Mouse (Mus musculus): ENCODE results near the gene Slc30a10.
A peak's percentile ranks its signal among the peaks of the same experiment; 100 is the strongest.

The Slc30a10 gene

DNA sequence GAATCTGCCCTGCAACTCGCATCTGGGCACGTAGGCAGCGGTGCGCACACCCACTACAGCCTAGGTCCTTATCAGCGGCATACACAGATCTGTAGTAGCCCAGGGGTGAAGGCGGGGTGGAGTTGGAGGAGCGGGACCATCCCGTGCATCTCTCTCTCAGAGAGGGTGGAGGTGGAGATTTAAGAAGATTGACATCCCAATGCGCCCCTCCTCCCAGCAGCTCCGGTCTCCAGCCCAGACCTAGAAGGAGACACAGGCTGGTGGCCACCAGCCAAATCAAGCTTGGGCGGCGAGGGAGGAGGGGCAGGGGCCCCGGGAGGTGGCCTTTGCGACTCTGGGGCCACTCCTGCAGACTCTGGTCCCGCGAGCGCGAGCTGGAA lies at the start of gene Slc30a10:
Gene Slc30a10, plus strand, starts transcription at position 274 of the 380 bp plus-strand sequence.
- peak; percentile 50 to 53 for DNase-seq

DNA sequence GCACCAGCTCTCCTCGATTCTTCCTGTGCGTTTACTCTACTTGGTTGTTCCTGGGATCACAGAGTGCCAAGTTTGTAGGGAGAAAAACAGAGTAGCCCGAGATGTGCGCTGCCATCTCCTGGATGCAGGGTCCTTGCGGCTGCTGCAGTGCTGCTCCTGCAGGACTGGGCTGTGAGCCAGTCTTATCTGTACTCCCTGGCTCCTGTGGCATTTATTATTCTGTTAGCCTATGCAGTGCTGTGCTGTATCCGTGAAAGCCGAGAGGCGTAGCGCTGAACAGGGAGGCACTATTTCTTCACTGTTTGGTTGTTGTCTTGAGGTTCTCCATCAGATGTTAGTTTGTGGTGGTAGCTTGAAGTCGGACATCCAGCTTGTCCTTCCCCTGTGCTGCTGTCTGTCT lies 48.7 kb upstream of the Slc30a10 start:
- no peak for DNase-seq

DNA sequence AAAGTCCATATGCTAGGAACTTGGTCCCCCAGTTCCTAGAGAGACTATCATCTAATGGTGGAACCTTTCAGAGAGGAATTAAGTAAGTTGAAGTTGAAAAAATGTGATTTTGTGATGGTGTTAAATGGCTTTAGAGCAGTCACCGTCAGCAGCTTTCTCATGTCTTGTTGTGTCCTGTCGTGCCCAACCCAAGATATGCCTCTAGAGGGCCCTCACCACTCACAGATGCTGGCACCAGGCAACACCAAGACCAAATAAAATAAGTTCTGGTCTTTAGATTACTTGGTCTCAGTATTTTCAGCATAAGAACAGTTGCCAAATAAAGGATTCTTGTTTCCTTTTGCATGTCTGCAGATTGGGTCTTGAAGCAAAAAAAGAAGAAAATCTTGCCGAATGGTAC lies 44.8 kb upstream of the Slc30a10 start:
- DNase-seq = no peak

DNA sequence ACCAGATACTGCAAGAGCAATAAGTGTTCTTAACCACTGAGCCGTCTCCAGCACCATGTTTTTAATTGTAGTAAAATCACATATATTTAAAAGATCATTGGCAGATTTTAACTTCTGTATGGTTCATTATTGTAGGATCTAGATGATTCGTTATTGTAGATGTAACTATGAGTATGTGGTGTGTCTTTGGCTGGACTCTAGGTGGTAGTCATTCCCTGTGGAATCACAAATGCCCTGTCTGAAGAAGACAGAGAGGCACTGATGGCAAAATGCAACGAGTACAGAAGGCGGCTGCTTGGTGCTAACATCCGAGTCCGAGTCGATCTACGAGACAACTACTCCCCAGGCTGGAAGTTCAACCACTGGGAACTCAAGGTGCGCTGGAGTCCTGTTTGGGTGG lies 36.6 kb upstream of the Slc30a10 start:
- no peak for DNase-seq

DNA sequence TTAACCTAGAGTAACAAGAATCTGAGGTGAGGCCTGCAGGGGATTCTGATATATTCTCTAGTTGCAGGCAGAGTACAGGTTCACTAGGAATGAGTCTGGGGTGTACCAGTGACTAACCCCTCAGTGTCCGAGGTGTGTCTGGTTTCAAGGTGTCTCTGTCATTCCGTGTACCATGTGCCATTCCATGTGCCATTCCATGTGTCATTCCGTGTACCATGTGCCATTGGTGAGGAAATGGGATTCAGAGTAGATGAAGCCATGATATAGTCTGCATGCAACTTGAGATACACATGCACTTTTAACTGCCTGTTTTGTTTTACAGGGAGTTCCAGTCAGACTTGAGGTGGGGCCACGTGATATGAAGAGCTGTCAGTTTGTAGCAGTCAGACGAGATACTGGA lies 34.8 kb upstream of the Slc30a10 start:
- no peak for DNase-seq

DNA sequence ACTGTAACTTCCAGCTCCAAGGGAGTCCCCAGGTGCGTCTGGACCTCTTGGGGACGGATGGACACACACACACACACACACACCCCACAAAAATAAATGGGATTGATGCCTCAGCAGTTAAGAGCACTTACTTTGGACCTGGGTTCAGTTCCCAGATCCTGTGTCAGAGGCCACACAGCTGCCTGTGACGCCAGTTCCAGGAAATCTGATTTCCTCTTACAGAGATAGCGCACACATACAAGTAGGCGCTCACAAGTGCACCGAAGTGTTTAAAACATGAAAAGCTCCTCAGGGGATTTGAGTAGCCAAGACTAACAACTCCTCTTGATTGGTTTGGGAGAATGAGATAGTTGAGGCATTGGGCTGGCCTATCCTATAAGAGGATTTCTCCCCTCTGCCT lies 33.9 kb upstream of the Slc30a10 start:
- no peak for DNase-seq

DNA sequence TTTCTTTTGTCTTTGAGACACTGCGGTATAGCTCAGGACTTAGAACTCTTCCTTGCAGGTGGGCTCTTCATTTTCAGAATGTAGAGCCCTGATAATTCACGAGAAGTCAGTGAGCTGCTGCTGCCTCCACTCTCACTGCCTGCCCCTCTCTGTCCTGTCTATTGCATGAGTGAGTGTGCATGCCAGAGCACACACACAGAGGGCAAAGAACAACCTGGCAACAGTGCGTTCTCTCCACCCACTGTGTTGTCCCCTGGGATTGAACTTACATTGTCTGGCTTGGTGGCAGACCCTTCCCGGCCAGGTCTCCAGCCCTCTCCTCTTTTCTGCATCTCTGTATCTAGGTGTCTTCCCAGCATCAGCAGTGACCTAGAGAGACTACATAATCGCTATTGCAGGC lies 28.1 kb upstream of the Slc30a10 start:
- no peak for DNase-seq

DNA sequence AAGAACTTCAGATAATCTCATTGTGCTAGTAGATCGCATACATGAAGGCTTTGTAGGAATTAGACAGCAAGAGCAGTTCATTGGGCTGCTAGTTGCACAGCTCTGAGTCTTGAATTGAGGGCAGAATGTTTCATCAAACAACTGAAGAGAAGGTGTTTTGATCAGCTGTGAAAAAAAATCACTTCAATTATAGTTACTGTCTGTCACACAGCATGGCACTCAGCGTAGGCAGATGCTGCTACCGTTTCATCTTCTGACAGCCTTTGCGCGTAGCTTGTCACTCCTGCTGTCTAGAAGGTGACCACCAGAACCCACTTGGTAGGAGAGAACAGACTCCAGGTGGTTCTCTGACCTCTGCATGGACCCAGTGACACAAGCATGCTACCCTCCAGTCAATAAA lies 24.2 kb upstream of the Slc30a10 start:
- DNase-seq = no peak

DNA sequence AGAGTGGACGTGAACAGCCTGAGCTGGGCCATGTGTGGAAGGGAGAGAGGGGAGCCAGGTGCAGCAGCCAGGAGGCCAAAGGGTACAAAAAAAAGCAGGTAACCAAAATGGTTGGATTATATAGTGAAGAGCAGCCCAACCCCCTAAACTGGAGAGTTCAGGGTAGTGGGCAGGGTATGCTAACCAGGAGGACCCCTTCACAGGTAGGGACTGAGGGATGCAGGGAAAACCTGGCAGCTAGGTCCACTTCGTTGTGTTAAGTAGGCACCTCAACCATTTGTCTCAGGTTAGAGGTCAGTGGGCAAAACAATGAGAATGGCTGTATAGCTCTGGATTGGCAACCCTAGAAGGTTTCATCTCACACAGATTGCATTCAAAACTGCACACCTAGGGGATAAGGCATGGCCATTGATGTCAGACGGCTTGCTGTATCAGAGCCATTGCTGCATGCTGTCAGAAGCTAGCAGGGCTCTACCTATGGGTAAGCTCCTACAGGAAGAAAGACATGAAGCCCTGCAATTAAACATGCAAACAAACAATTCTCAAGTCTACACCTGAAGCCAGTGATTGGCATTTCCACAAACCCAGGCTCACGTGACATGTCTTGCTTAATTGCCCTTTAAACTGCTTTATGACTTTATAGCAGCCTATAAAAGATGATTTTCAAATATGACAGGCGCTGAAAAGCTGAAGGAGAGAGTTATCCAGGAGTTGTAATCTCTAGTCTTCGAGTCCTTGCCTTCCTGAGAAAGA lies 23.2 kb upstream of the Slc30a10 start:
- no peak for DNase-seq

DNA sequence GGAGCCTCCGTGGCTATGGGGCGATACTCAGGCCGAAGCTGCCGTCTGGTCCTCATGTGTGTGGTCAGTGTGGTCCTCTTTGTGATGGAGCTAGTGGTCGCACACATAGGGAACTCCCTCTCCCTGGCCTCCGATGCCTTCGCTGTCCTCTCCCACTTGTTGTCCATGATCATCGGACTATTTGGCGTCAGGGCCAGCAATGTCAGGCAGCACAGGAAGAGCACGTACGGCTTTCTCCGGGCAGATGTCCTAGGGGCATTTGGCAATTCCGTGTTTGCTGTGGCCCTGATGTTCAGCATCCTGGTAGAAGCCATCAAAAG lies 22.7 kb upstream of the Slc30a10 start:
- DNase-seq = no peak

DNA sequence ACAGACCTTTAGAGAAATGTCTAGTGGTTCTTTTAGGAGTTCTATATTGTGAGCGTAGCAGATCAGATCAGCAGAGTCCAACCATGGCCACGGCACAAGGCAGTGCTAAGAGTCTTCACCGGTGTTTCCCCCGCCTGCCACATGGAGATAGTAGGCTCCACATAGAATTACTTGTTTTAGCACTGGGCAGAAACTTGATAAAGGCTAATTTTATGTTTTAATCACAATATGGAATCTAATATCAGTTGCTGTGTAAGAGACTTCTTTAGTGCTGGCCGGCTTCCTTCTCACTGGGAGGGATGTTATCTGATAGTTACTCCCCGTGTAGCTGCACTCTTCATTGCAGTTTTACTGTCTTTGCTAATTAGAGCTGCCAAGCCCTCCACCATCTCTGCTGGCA lies 21.5 kb upstream of the Slc30a10 start:
- no peak for DNase-seq

DNA sequence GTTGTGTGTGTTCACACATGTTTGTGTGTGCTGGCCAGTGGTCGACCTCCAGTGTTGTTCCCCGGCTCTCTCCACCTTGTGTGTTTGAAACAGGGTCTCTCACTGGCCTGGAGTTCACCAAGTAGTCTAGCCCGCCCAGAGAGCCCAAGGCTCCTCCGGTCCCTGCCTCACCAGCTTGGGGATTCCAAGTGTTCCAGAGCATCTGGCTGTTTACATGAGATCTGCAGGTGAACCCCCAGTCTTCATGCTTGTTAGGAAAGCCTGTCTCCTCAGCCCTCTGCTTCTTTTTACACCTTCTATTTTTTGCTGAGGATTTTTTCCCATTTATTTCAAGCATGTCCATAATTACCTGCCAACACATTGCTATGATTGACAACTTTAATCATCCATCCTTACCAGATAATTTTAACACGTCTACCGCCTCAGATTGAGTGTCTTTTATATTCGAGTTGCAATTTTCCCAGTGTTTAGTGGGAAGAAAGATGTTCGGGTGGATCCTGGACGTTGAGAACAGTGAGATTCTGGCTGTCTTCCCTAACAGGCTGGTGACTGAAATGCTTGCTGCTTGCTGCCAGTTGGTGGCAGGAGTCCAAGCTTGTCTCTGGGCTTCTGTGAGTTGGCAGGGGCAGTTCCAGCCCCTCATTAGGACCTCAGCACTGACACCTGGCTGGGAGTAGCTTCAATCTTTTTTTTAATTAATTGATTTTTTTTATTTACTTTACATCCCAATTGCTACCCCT lies 15.6 kb upstream of the Slc30a10 start:
- DNase-seq = peak; percentile 78 to 83

DNA sequence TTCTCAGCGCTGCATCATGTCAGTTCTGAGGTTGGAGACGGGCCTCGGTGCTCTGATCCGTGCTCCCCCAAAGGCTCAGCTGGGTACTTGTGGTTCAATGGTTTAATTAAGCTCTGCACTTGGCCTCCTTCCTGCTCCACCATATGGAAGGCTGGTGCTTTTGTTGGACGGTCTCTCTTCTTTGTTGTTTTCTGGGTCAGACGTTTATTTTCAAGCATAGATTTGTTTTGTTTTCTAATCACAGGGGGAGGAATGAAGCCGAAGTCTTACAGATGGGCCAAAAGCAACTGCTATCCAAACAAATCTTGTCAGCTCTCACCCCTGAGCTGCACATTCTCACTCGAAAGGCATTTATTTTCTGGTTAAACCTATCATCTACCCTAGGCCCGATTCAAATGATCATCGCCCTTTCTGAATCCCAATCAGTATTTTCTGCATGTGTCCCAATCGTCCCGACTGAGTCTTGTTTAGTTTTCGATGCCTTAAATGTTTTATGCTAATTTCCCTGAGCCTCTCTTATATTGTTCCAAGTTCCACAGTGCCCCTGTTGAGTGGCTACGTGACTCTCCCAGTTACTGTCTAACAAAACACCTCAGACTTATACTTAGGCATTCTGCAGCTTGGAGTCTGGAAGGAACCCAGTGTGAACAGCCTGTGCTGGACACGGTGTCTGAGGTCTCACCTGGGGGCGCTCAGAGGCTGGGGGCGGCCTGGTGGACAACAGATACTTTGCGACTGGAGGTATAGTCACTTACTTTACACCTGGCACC lies 12.8 kb upstream of the Slc30a10 start:
- DNase-seq = peak; percentile 70 to 72

DNA sequence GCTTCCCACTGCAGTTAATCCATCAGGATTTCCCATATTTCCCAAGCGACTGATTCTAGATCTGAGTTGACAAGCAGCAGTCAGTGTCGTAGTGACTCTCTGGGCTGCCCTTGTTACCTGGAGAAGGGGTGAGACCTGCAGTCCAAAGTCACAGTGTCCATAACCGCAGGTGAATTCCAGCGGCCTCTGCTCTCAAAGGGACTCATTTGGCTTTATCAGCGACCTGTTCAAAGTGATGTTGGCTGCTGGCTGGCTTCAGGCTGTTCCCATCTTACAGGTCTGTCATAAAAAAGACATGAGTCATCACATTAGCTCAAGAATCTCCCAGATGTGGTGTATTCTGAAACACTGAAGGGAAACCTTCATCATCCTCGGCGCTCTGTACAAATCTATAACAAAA lies 5.7 kb upstream of the Slc30a10 start:
- DNase-seq = no peak

DNA sequence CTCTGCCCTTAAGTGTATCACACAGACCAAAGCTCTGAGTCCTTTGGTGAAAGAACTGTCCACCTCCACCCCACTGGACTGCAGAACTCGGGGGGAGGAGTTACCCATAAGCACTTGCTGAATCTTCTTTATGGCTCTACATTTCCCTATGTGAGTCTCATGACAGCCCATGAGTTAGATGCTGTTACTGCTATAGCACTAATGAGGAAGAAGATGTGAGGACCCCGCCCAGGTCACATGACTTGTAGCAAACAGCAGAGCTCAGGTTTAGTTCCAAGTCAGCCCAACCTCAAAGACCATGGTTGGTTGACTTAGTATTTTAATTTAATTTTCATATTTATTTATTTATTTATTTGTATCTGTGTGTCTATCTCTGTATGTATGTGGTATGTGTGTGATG lies 4.9 kb upstream of the Slc30a10 start:
- DNase-seq = no peak

DNA sequence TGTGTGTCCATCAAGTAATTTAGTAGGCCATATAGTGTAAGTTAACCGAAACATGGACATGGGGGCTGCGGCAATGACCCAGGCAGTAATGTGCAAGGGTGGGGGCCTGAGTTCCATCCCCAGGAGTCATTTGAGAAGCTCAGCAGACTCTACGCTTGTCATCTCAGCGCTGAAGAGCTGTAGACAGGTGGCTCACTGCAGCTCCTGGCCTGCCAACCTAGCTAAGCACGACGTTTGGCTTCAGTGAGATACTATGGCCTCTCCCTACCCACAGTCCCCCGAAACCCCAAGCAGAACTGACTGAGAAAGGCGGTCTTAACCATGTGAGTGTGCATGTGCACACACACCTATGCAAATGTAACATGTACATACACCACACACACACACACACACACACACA lies 3.6 kb upstream of the Slc30a10 start:
- no peak for DNase-seq

DNA sequence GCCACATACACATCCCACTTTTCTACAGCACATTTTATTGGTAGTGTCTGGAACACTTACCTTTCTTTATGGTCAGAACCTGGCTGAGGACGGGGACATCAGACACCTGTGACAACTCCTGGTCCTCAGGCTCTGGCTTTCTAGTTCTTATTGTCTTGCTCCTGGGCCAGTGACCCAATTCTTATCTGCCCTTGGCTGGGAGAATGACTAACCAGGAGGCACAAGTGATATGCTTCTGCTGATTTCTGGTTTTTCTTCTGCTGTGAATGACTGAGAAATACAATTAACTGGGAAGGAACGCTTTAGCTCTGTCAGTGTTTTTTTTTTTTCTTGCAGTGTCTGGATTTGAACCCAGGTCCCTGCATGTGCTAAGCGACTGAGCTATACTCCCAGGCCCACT lies 3.2 kb upstream of the Slc30a10 start:
- no peak for DNase-seq

DNA sequence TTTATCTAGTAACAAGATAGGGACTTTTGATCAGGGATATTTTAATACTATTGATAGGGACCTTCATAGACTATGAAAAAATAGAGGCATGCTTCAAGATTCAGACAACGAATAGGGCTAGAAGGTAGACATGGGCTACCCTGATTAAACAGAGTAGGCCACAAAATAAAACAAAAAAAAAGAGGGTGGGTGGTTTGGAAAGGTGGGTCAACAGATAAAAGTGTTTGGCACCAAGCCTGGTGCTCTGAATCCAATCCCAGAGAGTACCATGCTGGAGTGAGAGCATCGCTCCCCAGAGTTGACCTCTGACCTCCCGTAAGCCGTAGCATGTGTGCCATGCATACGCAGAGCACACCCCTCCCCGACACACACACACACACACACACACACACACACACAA lies 2.2 kb upstream of the Slc30a10 start:
- no peak for DNase-seq

DNA sequence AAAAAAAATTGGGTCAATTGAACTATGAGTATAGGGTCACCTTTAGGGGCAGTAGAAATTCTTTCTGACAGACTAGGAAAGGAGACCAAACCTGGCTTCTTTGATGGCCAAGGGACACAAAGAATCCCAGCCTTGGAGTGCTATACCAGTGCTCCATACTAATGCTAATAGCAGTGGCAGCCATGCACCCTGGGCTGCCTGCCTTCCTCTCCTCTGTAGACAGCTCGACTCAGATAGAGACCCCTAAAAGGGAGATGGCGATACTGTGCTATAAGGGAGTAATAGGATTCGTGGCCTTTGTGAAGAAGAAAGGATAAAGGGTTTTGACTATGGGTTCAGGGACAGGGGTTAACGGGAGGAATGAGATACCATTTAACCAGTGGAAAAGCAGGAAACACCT lies 504 bp upstream of the Slc30a10 start:
- DNase-seq = no peak

DNA sequence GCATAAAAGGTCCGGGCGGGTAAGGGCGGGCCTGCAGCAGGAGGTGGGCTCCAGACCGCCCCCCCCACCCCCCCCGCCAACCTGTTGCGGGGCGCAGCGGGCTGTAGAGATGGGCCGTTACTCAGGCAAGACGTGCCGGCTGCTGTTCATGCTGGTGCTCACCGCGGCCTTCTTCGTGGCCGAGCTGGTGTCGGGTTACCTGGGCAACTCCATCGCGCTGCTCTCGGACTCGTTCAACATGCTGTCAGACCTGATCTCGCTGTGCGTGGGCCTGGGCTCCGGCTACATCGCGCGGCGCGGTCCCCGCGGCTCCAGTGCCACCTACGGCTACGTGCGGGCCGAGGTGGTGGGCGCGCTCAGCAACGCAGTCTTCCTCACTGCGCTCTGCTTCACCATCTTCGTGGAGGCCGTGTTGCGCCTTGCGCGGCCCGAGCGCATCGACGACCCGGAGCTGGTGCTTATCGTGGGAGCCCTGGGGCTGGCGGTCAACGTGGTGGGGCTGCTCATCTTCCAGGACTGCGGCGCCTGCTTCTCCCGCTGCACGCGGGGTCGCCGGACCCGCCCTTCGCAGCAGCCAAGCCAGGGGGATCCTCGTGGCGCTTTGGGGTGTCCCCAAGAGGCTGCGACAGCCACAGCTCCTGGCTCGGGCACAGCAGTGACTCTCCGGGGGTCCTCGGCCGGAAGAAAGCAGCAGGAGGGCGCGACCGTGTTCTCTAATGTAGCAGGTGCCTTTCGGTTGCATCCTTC lies 480 bp downstream of the Slc30a10 start:
- DNase-seq = peak; percentile 16 to 42

DNA sequence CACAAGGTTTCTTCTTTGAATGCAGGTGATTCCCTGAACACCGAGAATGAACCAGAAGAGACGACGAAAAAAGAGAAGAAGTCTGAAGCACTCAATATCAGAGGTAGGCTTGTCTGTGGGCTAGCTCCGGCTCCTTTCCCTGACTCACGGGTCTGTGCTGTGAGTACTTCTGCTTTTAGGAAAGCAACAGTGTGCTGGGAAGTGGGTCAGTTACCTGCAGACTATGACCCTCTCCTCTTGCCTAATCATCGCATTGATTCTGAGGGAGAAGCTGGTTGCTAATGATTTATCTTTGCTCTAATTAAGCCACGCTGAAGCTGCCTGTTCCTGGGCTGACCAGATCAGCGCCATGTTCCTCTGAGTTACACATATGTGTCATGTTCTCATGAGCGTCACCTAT lies 1.7 kb downstream of the Slc30a10 start:
- DNase-seq = no peak

DNA sequence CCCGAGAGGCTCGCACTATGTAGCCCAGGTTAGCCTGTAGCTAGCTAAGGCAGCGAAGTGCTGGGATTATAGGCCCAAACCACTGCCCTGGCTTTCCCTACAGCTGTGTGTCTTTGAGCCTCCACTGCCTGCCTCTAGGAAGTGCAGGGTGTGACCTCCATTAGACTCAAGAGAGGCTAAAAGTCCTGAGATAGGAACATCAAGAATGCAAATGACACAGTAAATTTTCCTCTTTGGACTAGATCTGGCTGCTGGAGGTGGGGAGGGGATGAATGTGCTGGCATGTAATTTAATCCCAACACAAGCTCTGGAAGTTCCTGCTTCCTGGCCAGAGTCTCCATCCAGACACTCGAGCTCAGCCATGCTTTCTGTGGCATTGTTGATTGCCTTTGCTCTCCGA lies 5.4 kb downstream of the Slc30a10 start:
- DNase-seq = no peak

DNA sequence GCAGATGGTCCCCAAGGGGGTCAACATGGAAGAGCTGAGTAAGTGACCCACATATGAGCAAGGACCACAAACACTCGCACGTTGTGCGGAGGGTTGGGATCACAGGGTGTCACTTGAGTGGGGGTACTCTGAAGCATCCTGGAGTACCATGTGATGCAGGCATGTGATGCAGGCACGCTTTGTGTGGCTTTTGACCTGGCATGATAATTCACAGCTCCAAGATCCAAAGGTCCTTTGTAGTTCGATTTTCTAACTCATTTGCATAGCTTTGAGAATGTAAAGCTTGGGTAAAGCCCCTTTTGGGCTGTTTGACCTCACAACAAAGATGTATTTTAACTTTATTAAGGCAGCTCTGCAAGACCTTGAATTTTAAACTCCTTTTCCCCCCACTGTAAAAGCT lies 8.2 kb downstream of the Slc30a10 start:
- no peak for DNase-seq
